Mouse (Mus musculus): ENCODE data around the gene Csrnp1.
"Not testable (repeated sequence)": the region's sequence is repeated elsewhere in the genome, so short reads cannot be mapped to it uniquely, and the experiment has no call there.

Gene Csrnp1

GRCm38 (mm10) chr9:119984536-119985011 is at the start of gene Csrnp1:
Csrnp1 (minus strand) TSS chr9:119984658.
- DNase-seq (ENCODE audit: low spot score) = peak; percentile 43

- DNase-seq (ENCODE audit: low spot score) = no peak
These were observed 48.3 kb upstream of the Csrnp1 start for GRCm38 (mm10) chr9:120032710-120033109.

- no peak for DNase-seq (ENCODE audit: low spot score)
These were observed 46.0 kb upstream of the Csrnp1 start for GRCm38 (mm10) chr9:120030421-120030820.

GRCm38 (mm10) chr9:120029880-120030279 is 45.4 kb upstream of the Csrnp1 start:
- DNase-seq (ENCODE audit: low spot score) = no peak

- DNase-seq (ENCODE audit: low spot score) = peak; percentile 78
These were observed 43.1 kb upstream of the Csrnp1 start for GRCm38 (mm10) chr9:120027401-120028151.

GRCm38 (mm10) chr9:120024625-120025024 is 40.2 kb upstream of the Csrnp1 start:
- no peak for DNase-seq (ENCODE audit: low spot score)

GRCm38 (mm10) chr9:120024171-120024570 is 39.7 kb upstream of the Csrnp1 start:
- no peak for DNase-seq (ENCODE audit: low spot score)

- no peak for DNase-seq (ENCODE audit: low spot score)
These were observed 38.8 kb upstream of the Csrnp1 start, which contains the start of gene Xirp1 for GRCm38 (mm10) chr9:120023086-120023811. Xirp1 (minus strand) TSS chr9:120023598.

- no peak for DNase-seq (ENCODE audit: low spot score)
These were observed 36.7 kb upstream of the Csrnp1 start for GRCm38 (mm10) chr9:120021164-120021563.

GRCm38 (mm10) chr9:120020285-120020890 is 35.9 kb upstream of the Csrnp1 start:
- peak; percentile 74 for DNase-seq (ENCODE audit: low spot score)

- no peak for DNase-seq (ENCODE audit: low spot score)
These were observed 32.5 kb upstream of the Csrnp1 start for GRCm38 (mm10) chr9:120016956-120017355.

GRCm38 (mm10) chr9:120014828-120015227 is 30.4 kb upstream of the Csrnp1 start:
- no peak for DNase-seq (ENCODE audit: low spot score)

GRCm38 (mm10) chr9:120013251-120013820 is 28.9 kb upstream of the Csrnp1 start:
- DNase-seq (ENCODE audit: low spot score) = no peak

- peak; percentile 53 for DNase-seq (ENCODE audit: low spot score)
These were observed 28.3 kb upstream of the Csrnp1 start for GRCm38 (mm10) chr9:120012781-120013180.

GRCm38 (mm10) chr9:120012161-120012560 is 27.7 kb upstream of the Csrnp1 start:
- DNase-seq (ENCODE audit: low spot score) = not testable (repeated sequence)

GRCm38 (mm10) chr9:120011533-120011932 is 27.1 kb upstream of the Csrnp1 start:
- DNase-seq (ENCODE audit: low spot score) = peak; percentile 94

- DNase-seq (ENCODE audit: low spot score) = peak; percentile 97
These were observed 26.5 kb upstream of the Csrnp1 start for GRCm38 (mm10) chr9:120010781-120011511.

- no peak for DNase-seq (ENCODE audit: low spot score)
These were observed 25.4 kb upstream of the Csrnp1 start for GRCm38 (mm10) chr9:120009871-120010270.

- no peak for DNase-seq (ENCODE audit: low spot score)
These were observed 24.9 kb upstream of the Csrnp1 start for GRCm38 (mm10) chr9:120009226-120009841.

- DNase-seq (ENCODE audit: low spot score) = no peak
These were observed 23.4 kb upstream of the Csrnp1 start for GRCm38 (mm10) chr9:120007833-120008232.

- DNase-seq (ENCODE audit: low spot score) = no peak
These were observed 21.5 kb upstream of the Csrnp1 start for GRCm38 (mm10) chr9:120005936-120006335.

All from MN1 (cell line).